Mouse (Mus musculus): ENCODE measurements around the gene Erp29. TPM values are rescaled to one million over a fixed set of nuclear protein-coding genes. Genes with fewer than 3 reads are reported as not detected.

The Erp29 gene
- polyA plus RNA-seq, 2 experiments, result 161 to 162 TPM

- Histone ChIP-seq H3K27me3 (ENCODE audit: control insufficient read depth, insufficient read depth, low read length) (no peaks in the 10 kb centered on the region), H3K9ac (ENCODE audit: low read depth, low read length, severe bottlenecking) (no peak overlapping the region), H3K9me3 (ENCODE audit: control insufficient read depth, low read length) (no peaks in the 10 kb centered on the region), H3K27ac (replicated peaks; ENCODE audit: low read depth, low read length) (no peak overlapping the region), H3K4me3 (replicated peaks; ENCODE audit: low read length) (no peak overlapping the region), H3K36me3 (ENCODE audit: control insufficient read depth, insufficient read depth, low read length) (peaks cover 42% of the 10 kb centered on the region), H3K4me1 (ENCODE audit: control insufficient read depth, insufficient read depth, low read length) (peaks cover 20% of the 10 kb centered on the region), H3K4me2 (replicated peaks; ENCODE audit: low read depth, low read length, severe bottlenecking) (no peak overlapping the region)
- no peak for DNase-seq (ENCODE audit: low spot score)
- no peak for ATAC-seq (ENCODE audit: low FRiP score, low read depth)
- 81% methylated on average over 9 of the region's 9 CpGs for WGBS
- TF ChIP-seq POLR2A (IDR thresholded peaks at IDR 0.05; ENCODE audit: borderline replicate concordance, extremely low read depth, insufficient read depth, insufficient read length), result no peak
Measured at GRCm38 (mm10) chr5:121450476-121450875, 1.8 kb downstream of the Erp29 start.

- Histone ChIP-seq H3K4me1 (ENCODE audit: control insufficient read depth, insufficient read depth, low read length) (peaks cover 20% of the 10 kb centered on the region), H3K9me3 (ENCODE audit: control insufficient read depth, low read length) (no peaks in the 10 kb centered on the region), H3K27me3 (ENCODE audit: control insufficient read depth, insufficient read depth, low read length) (no peaks in the 10 kb centered on the region), H3K36me3 (ENCODE audit: control insufficient read depth, insufficient read depth, low read length) (peaks cover 47% of the 10 kb centered on the region), H3K27ac (replicated peaks; ENCODE audit: low read depth, low read length) (no peak overlapping the region), H3K4me2 (replicated peaks; ENCODE audit: low read depth, low read length, severe bottlenecking) (no peak overlapping the region), H3K4me3 (replicated peaks; ENCODE audit: low read length) (no peak overlapping the region), H3K9ac (ENCODE audit: low read depth, low read length, severe bottlenecking) (no peak overlapping the region)
- WGBS, result 71% methylated on average over 6 of the region's 6 CpGs
- ATAC-seq (ENCODE audit: low FRiP score, low read depth) (no peak), DNase-seq (ENCODE audit: low spot score) (peak; percentile 63)
- no peak for TF ChIP-seq POLR2A (IDR thresholded peaks at IDR 0.05; ENCODE audit: borderline replicate concordance, extremely low read depth, insufficient read depth, insufficient read length)
Measured at GRCm38 (mm10) chr5:121449976-121450375, 2.3 kb downstream of the Erp29 start.

GRCm38 (mm10) chr5:121448450-121448849, 3.9 kb downstream of the Erp29 start:
- 95% methylated on average over 3 of the region's 3 CpGs for WGBS
- DNase-seq (ENCODE audit: low spot score), result no peak
- peaks cover 62% of the 10 kb centered on the region for H3K36me3 ChIP-seq (ENCODE audit: control insufficient read depth, insufficient read depth, low read length)

GRCm38 (mm10) chr5:121444870-121445269, 7.4 kb downstream of the Erp29 start:
- Histone ChIP-seq H3K27ac (replicated peaks; ENCODE audit: low read depth, low read length) (no peak overlapping the region), H3K27me3 (ENCODE audit: control insufficient read depth, insufficient read depth, low read length) (no peaks in the 10 kb centered on the region), H3K4me1 (ENCODE audit: control insufficient read depth, insufficient read depth, low read length) (no peaks in the 10 kb centered on the region), H3K9me3 (ENCODE audit: control insufficient read depth, low read length) (no peaks in the 10 kb centered on the region), H3K36me3 (ENCODE audit: control insufficient read depth, insufficient read depth, low read length) (peaks cover 96% of the 10 kb centered on the region), H3K4me3 (replicated peaks; ENCODE audit: low read length) (no peak overlapping the region), H3K4me2 (replicated peaks; ENCODE audit: low read depth, low read length, severe bottlenecking) (no peak overlapping the region), H3K9ac (ENCODE audit: low read depth, low read length, severe bottlenecking) (no peak overlapping the region)
- TF ChIP-seq POLR2A (IDR thresholded peaks at IDR 0.05; ENCODE audit: borderline replicate concordance, extremely low read depth, insufficient read depth, insufficient read length), result no peak
- 91% methylated on average over 5 of the region's 5 CpGs for WGBS
- ATAC-seq (ENCODE audit: low FRiP score, low read depth) (no peak), DNase-seq (ENCODE audit: low spot score) (no peak)

More at GRCm38 (mm10) chr5:121448450-121448849, 3.9 kb downstream of the Erp29 start:
- no peak overlapping the region for H3K9ac ChIP-seq (ENCODE audit: low read depth, low read length, severe bottlenecking)
- H3K9me3 ChIP-seq (ENCODE audit: control insufficient read depth, low read length), result no peaks in the 10 kb centered on the region
- H3K4me3 ChIP-seq (replicated peaks; ENCODE audit: low read length), result no peak overlapping the region
- no peak for TF ChIP-seq POLR2A (IDR thresholded peaks at IDR 0.05; ENCODE audit: borderline replicate concordance, extremely low read depth, insufficient read depth, insufficient read length)
- H3K27ac ChIP-seq (replicated peaks; ENCODE audit: low read depth, low read length), result no peak overlapping the region
- H3K27me3 ChIP-seq (ENCODE audit: control insufficient read depth, insufficient read depth, low read length), result no peaks in the 10 kb centered on the region
- H3K4me1 ChIP-seq (ENCODE audit: control insufficient read depth, insufficient read depth, low read length), result peaks cover 10% of the 10 kb centered on the region
- ATAC-seq (ENCODE audit: low FRiP score, low read depth), result no peak
- H3K4me2 ChIP-seq (replicated peaks; ENCODE audit: low read depth, low read length, severe bottlenecking), result no peak overlapping the region

GRCm38 (mm10) chr5:121443548-121443947, 8.8 kb downstream of the Erp29 start:
- Histone ChIP-seq H3K4me1 (ENCODE audit: control insufficient read depth, insufficient read depth, low read length) (no peaks in the 10 kb centered on the region), H3K36me3 (ENCODE audit: control insufficient read depth, insufficient read depth, low read length) (peaks cover 98% of the 10 kb centered on the region), H3K9me3 (ENCODE audit: control insufficient read depth, low read length) (no peaks in the 10 kb centered on the region), H3K27ac (replicated peaks; ENCODE audit: low read depth, low read length) (no peak overlapping the region), H3K27me3 (ENCODE audit: control insufficient read depth, insufficient read depth, low read length) (no peaks in the 10 kb centered on the region), H3K4me3 (replicated peaks; ENCODE audit: low read length) (no peak overlapping the region), H3K4me2 (replicated peaks; ENCODE audit: low read depth, low read length, severe bottlenecking) (no peak overlapping the region), H3K9ac (ENCODE audit: low read depth, low read length, severe bottlenecking) (no peak overlapping the region)
- ATAC-seq (ENCODE audit: low FRiP score, low read depth) (no peak), DNase-seq (ENCODE audit: low spot score) (no peak)
- 95% methylated on average over 3 of the region's 3 CpGs for WGBS
- TF ChIP-seq POLR2A (IDR thresholded peaks at IDR 0.05; ENCODE audit: borderline replicate concordance, extremely low read depth, insufficient read depth, insufficient read length), result no peak

GRCm38 (mm10) chr5:121438756-121439155, 13.6 kb downstream of the Erp29 start:
- no peak for DNase-seq (ENCODE audit: low spot score)
- no peak for TF ChIP-seq POLR2A (IDR thresholded peaks at IDR 0.05; ENCODE audit: borderline replicate concordance, extremely low read depth, insufficient read depth, insufficient read length)

More at GRCm38 (mm10) chr5:121438756-121439155, 13.6 kb downstream of the Erp29 start:
- H3K27me3 ChIP-seq (ENCODE audit: control insufficient read depth, insufficient read depth, low read length), result no peaks in the 10 kb centered on the region
- ATAC-seq (ENCODE audit: low FRiP score, low read depth), result no peak
- H3K4me2 ChIP-seq (replicated peaks; ENCODE audit: low read depth, low read length, severe bottlenecking), result no peak overlapping the region
- no peak overlapping the region for H3K9ac ChIP-seq (ENCODE audit: low read depth, low read length, severe bottlenecking)
- no peak overlapping the region for H3K4me3 ChIP-seq (replicated peaks; ENCODE audit: low read length)
- H3K27ac ChIP-seq (replicated peaks; ENCODE audit: low read depth, low read length), result no peak overlapping the region
- no peaks in the 10 kb centered on the region for H3K4me1 ChIP-seq (ENCODE audit: control insufficient read depth, insufficient read depth, low read length)
- peaks cover 97% of the 10 kb centered on the region for H3K36me3 ChIP-seq (ENCODE audit: control insufficient read depth, insufficient read depth, low read length)
- 83% methylated on average over 11 of the region's 11 CpGs for WGBS
- no peaks in the 10 kb centered on the region for H3K9me3 ChIP-seq (ENCODE audit: control insufficient read depth, low read length)

All from limb, embryonic 14.5 days (tissue).